Mouse (Mus musculus) heart, embryonic 16.5 days (tissue): ENCODE data around the gene Trim47. TPM values are rescaled to one million over a fixed set of nuclear protein-coding genes. Genes with fewer than 3 reads are reported as not detected.
A peak's percentile ranks its signal among the peaks of the same experiment; 100 is the strongest.
"Not testable (repeated sequence)": the region's sequence is repeated elsewhere in the genome, so short reads cannot be mapped to it uniquely, and the experiment has no call there.

Source experiments
- ATAC-seq: fragments of 200-750 bp; cut with Nextera tagmentation; replicated peaks from 2 replicates; pipeline ENCODE4 v1.8.0; 2017; ENCODE audit warnings: moderate number of reproducible peaks; ENCODE audit not compliant: insufficient read depth, low FRiP score; ENCODE audit errors: extremely low read depth
- H3K27ac ChIP-seq: fragments of 300-500 bp; sonication (generic); 2 replicates; pipeline ENCODE4 v1.5.1; 2014; ENCODE audit warnings: mild to moderate bottlenecking, low read length, control low read depth, moderate library complexity
- H3K27me3 ChIP-seq: fragments of 300-500 bp; sonication (generic); 2 replicates; pipeline ENCODE4 v1.6.1; 2014; ENCODE audit warnings: low read length, mixed read lengths; ENCODE audit not compliant: control insufficient read depth, insufficient read depth
- H3K36me3 ChIP-seq: fragments of 300-500 bp; sonication (generic); 2 replicates; pipeline ENCODE4 v1.6.1; 2014; ENCODE audit not compliant: control insufficient read depth, insufficient read depth
- H3K4me1 ChIP-seq: fragments of 300-500 bp; sonication (generic); 2 replicates; pipeline ENCODE4 v1.6.1; 2014; ENCODE audit warnings: low read length, mixed read lengths; ENCODE audit not compliant: control insufficient read depth, insufficient read depth
- H3K4me2 ChIP-seq: fragments of 300-500 bp; sonication (generic); 2 replicates; pipeline ENCODE4 v1.6.1; 2014; ENCODE audit warnings: low read depth, mild to moderate bottlenecking, control low read depth, low read length
- H3K4me3 ChIP-seq: fragments of 300-500 bp; sonication (generic); 2 replicates; pipeline ENCODE4 v1.5.1; 2014; ENCODE audit warnings: mild to moderate bottlenecking, control low read depth, low read length
- H3K9ac ChIP-seq: fragments of 300-500 bp; sonication (generic); 2 replicates; pipeline ENCODE4 v1.6.1; 2014; ENCODE audit warnings: low read length, control low read depth
- H3K9me3 ChIP-seq: fragments of 300-500 bp; sonication (generic); replicated peaks from 2 replicates; pipeline ENCODE4 v1.6.1; 2016; ENCODE audit warnings: low read length; ENCODE audit not compliant: control insufficient read depth
- WGBS: fragments of 180-500 bp; shearing (Covaris S2); extraction: QIAGEN DNeasy Blood & Tissue Kit; methylation state at CpG from one replicate; pipeline ENCODE4 v1.1.7; 2014; 5-methylcytosine and 5-hydroxymethylcytosine counted together
- polyA plus RNA-seq: library from polyadenylated mRNA; unstranded; fragments of >200 nt; fragmentation: Nextera tagmentation; extraction: Ambion mirVana; gene quantifications from 2 replicates; pipeline ENCODE4 v1.2.1, GENCODE M21; 2015

Trim47 gene
- polyA plus RNA-seq, 1 experiment from 2014 or later, result 79.8 TPM

- peak; percentile 85 for ATAC-seq
- no peaks in the 10 kb centered on the region for H3K27me3 ChIP-seq
- peak within 1 kb of the TSS; percentile 84 for H3K9ac ChIP-seq
- peaks cover 29% of the 10 kb centered on the region for H3K4me1 ChIP-seq
- peak within 1 kb of the TSS; percentile 67 for H3K4me3 ChIP-seq
- H3K27ac ChIP-seq, result peak within 1 kb of the TSS; percentile 91
- H3K4me2 ChIP-seq, result peak within 1 kb of the TSS; percentile 70
- H3K9me3 ChIP-seq, result no peaks in the 10 kb centered on the region
- WGBS, result under 1% methylated on average over 69 of the region's 69 CpGs
- peaks cover 18% of the 10 kb centered on the region for H3K36me3 ChIP-seq
Observed at GRCm38 (mm10) chr11:116130488-116131205, 3.6 kb upstream of the Trim47 start, which contains the start of gene Trim65. Trim65 (minus strand) TSS chr11:116131128.

- H3K9me3 ChIP-seq, result no peaks in the 10 kb centered on the region
- 35% methylated on average over 8 of the region's 8 CpGs for WGBS
- H3K4me2 ChIP-seq, result peak overlapping the region; percentile 70
- no peaks in the 10 kb centered on the region for H3K27me3 ChIP-seq
- H3K4me3 ChIP-seq, result peak overlapping the region; percentile 67
- H3K27ac ChIP-seq, result peak overlapping the region; percentile 91
- H3K9ac ChIP-seq, result peak overlapping the region; percentile 84
- ATAC-seq, result peak; percentile 14; the same call in 1 of the 2 replicates
- H3K36me3 ChIP-seq, result peaks cover 22% of the 10 kb centered on the region
- H3K4me1 ChIP-seq, result peaks cover 29% of the 10 kb centered on the region
Observed at GRCm38 (mm10) chr11:116129993-116130487, 3.0 kb upstream of the Trim47 start.

- H3K27me3 ChIP-seq, result no peaks in the 10 kb centered on the region
- H3K4me1 ChIP-seq, result peaks cover 29% of the 10 kb centered on the region
- H3K4me2 ChIP-seq, result peak overlapping the region; percentile 70
- ATAC-seq, result no peak
- no peaks in the 10 kb centered on the region for H3K9me3 ChIP-seq
- H3K27ac ChIP-seq, result no peak overlapping the region
- H3K36me3 ChIP-seq, result peaks cover 19% of the 10 kb centered on the region
- H3K4me3 ChIP-seq, result no peak overlapping the region; the same call in 1 of the 2 replicates
- 80% methylated on average over 9 of the region's 9 CpGs for WGBS
- H3K9ac ChIP-seq, result peak overlapping the region; percentile 84
Observed at GRCm38 (mm10) chr11:116129091-116129790, 2.2 kb upstream of the Trim47 start.

DNA sequence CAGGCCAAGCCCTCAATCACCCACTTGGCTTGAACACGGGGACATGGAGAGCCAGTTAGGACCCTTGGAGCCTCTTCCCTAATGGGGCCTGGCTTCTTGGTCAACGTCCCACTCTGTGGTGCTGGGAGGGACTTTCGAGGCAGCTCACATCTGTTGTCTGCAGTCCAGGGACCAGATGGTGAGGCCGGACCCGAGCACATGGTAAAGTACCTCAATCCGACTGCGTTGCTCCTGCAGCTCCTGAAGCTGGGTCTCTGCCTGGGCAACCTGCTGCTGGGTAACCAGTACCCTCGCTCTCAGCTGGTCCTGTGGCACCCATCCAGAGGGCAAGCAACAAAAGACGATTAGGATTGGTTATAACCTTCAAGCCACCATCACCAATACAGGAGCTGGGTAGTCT lies 976 bp upstream of the Trim47 start:
- Histone ChIP-seq H3K27me3 (no peaks in the 10 kb centered on the region), H3K4me3 (no peak overlapping the region), H3K9me3 (no peaks in the 10 kb centered on the region), H3K36me3 (peaks cover 19% of the 10 kb centered on the region), H3K4me1 (peaks cover 29% of the 10 kb centered on the region), H3K27ac (no peak overlapping the region), H3K9ac (peak overlapping the region; percentile 53), H3K4me2 (no peak overlapping the region)
- WGBS, result 80% methylated on average over 9 of the region's 9 CpGs
- no peak for ATAC-seq

DNA sequence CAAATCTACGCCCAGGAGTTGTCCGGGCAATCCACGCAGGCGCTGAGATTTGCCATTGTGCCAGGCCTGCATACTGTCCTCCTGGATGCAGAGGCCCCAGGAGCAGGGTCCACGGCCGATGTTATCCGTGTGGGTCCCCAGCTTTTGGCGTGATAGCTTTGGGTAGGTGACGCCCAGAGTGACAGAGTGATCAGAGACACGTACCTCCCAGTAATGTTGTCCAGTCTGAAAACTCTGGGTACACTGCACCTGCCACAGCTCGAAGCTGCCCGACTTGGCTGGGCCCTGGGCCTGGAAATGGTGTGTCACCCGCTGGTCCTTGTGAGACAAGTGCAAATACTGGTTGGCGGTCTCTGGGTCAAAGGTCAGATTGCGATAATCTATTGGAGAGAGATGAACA lies 749 bp downstream of the Trim47 start:
- no peak for ATAC-seq
- no peak overlapping the region for H3K4me3 ChIP-seq
- peaks cover 19% of the 10 kb centered on the region for H3K4me1 ChIP-seq
- 97% methylated on average over 15 of the region's 15 CpGs for WGBS
- H3K27me3 ChIP-seq, result no peaks in the 10 kb centered on the region
- H3K4me2 ChIP-seq, result no peak overlapping the region
- peaks cover 12% of the 10 kb centered on the region for H3K36me3 ChIP-seq
- H3K27ac ChIP-seq, result no peak overlapping the region
- H3K9me3 ChIP-seq, result no peaks in the 10 kb centered on the region
- no peak overlapping the region for H3K9ac ChIP-seq

- H3K36me3 ChIP-seq, result peaks cover 12% of the 10 kb centered on the region
- not testable (repeated sequence) for H3K27me3 ChIP-seq, H3K4me2 ChIP-seq, ATAC-seq, H3K9me3 ChIP-seq, H3K4me3 ChIP-seq, H3K9ac ChIP-seq, H3K4me1 ChIP-seq, H3K27ac ChIP-seq
- 93% methylated on average over 8 of the region's 8 CpGs for WGBS
Observed at GRCm38 (mm10) chr11:116121731-116122245, 5.2 kb downstream of the Trim47 start.

GRCm38 (mm10) chr11:116117819-116118218 lies 9.2 kb downstream of the Trim47 start:
- no peaks in the 10 kb centered on the region for H3K9me3 ChIP-seq

GRCm38 (mm10) chr11:116117241-116117640 lies 9.8 kb downstream of the Trim47 start:
- Histone ChIP-seq H3K4me1 (no peaks in the 10 kb centered on the region), H3K4me3 (no peak overlapping the region), H3K9ac (no peak overlapping the region), H3K4me2 (no peak overlapping the region), H3K27ac (no peak overlapping the region), H3K36me3 (no peaks in the 10 kb centered on the region), H3K9me3 (no peaks in the 10 kb centered on the region), H3K27me3 (no peaks in the 10 kb centered on the region)
- ATAC-seq, result no peak
- 69% methylated on average over 12 of the region's 12 CpGs for WGBS

More at GRCm38 (mm10) chr11:116117819-116118218, 9.2 kb downstream of the Trim47 start:
- Histone ChIP-seq H3K4me3 (no peak overlapping the region), H3K27me3 (no peaks in the 10 kb centered on the region), H3K9ac (no peak overlapping the region), H3K27ac (no peak overlapping the region), H3K36me3 (no peaks in the 10 kb centered on the region), H3K4me2 (no peak overlapping the region), H3K4me1 (no peaks in the 10 kb centered on the region)
- ATAC-seq, result no peak
